ENCODE assay signal across 21 mouse cellular contexts in genomic region chr14:99294424-99294823, GRCm38 (mm10). TPM values are rescaled to one million over a fixed set of nuclear protein-coding genes. Genes with fewer than 3 reads are reported as not detected.
A peak's percentile ranks its signal among the peaks of the same experiment; 100 is the strongest.
DNase-seq lines count a peak whose midpoint lies in the region; TF ChIP-seq lines count a peak whose summit lies in the region.
"Had no signal": no experiment of that assay in that cellular context is flagged by ENCODE, and none has a peak within 500 bp of the region (broad histone marks: within the 10 kb centered on the region; RNA-seq: fewer than 3 reads in every experiment).

No protein-coding gene starts in this region.

- TF ChIP-seq CTCF in ES-Bruce4 (IDR thresholded peaks at IDR 0.05; ENCODE audit: low read depth, low read length) = no peak
- no peak for TF ChIP-seq CTCF in small intestine, adult 2 months (IDR thresholded peaks at IDR 0.05; ENCODE audit: extremely low read depth, insufficient read length, insufficient replicate concordance, low read depth, low read length)

- H3K9ac ChIP-seq in ES-Bruce4 (ENCODE audit: low read depth, poor library complexity, severe bottlenecking) = no peak overlapping the region
- H3K9ac ChIP-seq: embryonic facial prominence, embryonic 12.5 days; forebrain, embryonic 13.5 days; forebrain, embryonic 15.5 days; forebrain, postnatal 0 days had no signal

- peak; percentile 84 for DNase-seq in heart, adult 11 months
- no peak for DNase-seq in heart, embryonic 10.5 days (ENCODE audit: low spot score)
- DNase-seq in thymus, adult 18-20 months = no peak
- DNase-seq: adrenal gland, adult 8-10 months; adrenal gland, postnatal 14 days; adrenal gland, postnatal 36 days; B cell, adult 2 months; cerebellum, adult 11-12 months; cerebellum, adult 2 months; cerebellum, adult 9-10 months; cerebellum, postnatal 10 days; cerebellum, postnatal 25 days; forebrain, postnatal 0 days had no signal

- H3K36me3 ChIP-seq in heart, embryonic 10.5 days = no peaks in the 10 kb centered on the region
- H3K36me3 ChIP-seq in ES-Bruce4 (ENCODE audit: control insufficient read depth, insufficient read depth, low read length, poor library complexity, severe bottlenecking) = no peaks in the 10 kb centered on the region
- H3K36me3 ChIP-seq in small intestine, adult 2 months (ENCODE audit: control insufficient read depth, insufficient read depth, low read length) = peaks cover 2% of the 10 kb centered on the region; the same call in 1 of the 2 replicates
- H3K36me3 ChIP-seq: embryonic facial prominence, embryonic 10.5 days; embryonic facial prominence, embryonic 12.5 days; forebrain, embryonic 15.5 days had no signal

- H3K4me3 ChIP-seq in heart, embryonic 10.5 days = no peak overlapping the region
- no peak overlapping the region for H3K4me3 ChIP-seq in ES-Bruce4 (ENCODE audit: low read depth, low read length)
- H3K4me3 ChIP-seq in small intestine, adult 2 months (ENCODE audit: low read depth, low read length) = no peak overlapping the region
- H3K4me3 ChIP-seq: embryonic facial prominence, embryonic 10.5 days; embryonic facial prominence, embryonic 12.5 days; forebrain, embryonic 13.5 days; forebrain, embryonic 15.5 days had no signal

- H3K27me3 ChIP-seq in heart, embryonic 10.5 days (ENCODE audit: insufficient read depth, poor library complexity, severe bottlenecking) = peaks cover 15% of the 10 kb centered on the region
- no peaks in the 10 kb centered on the region for H3K27me3 ChIP-seq in ES-Bruce4 (ENCODE audit: control insufficient read depth, insufficient read depth, low read length, poor library complexity, severe bottlenecking)
- H3K27me3 ChIP-seq in small intestine, adult 2 months (ENCODE audit: control insufficient read depth, insufficient read depth, low read length) = no peaks in the 10 kb centered on the region
- H3K27me3 ChIP-seq: CH12.LX; forebrain, embryonic 15.5 days had no signal

- no peak overlapping the region for H3K27ac ChIP-seq in heart, embryonic 10.5 days
- H3K27ac ChIP-seq in ES-Bruce4 (ENCODE audit: insufficient read depth, low read length) = no peak overlapping the region
- peak overlapping the region; percentile 11; the same call in 1 of the 2 replicates for H3K27ac ChIP-seq in small intestine, adult 2 months (ENCODE audit: insufficient read depth, low read depth, low read length)
- H3K27ac ChIP-seq: embryonic facial prominence, embryonic 10.5 days; embryonic facial prominence, embryonic 12.5 days; forebrain, embryonic 13.5 days; forebrain, embryonic 15.5 days had no signal

- TF ChIP-seq EP300 in ES-Bruce4 (IDR thresholded peaks at IDR 0.05; ENCODE audit: insufficient read depth, low read depth, low read length) = peak; percentile 59

- WGBS in heart, embryonic 10.5 days = 83% methylated on average over 8 of the region's 8 CpGs
- WGBS in small intestine, adult 2 months = 42% methylated on average over 8 of the region's 8 CpGs

- H3K4me1 ChIP-seq in heart, embryonic 10.5 days = peaks cover 15% of the 10 kb centered on the region
- H3K4me1 ChIP-seq in ES-Bruce4 (ENCODE audit: control insufficient read depth, insufficient read depth, low read length) = peaks cover 2% of the 10 kb centered on the region
- no peaks in the 10 kb centered on the region; the same call in 1 of the 2 replicates for H3K4me1 ChIP-seq in small intestine, adult 2 months (ENCODE audit: control insufficient read depth, insufficient read depth, insufficient read length, low read length)

- TF ChIP-seq POLR2A in ES-Bruce4 (IDR thresholded peaks at IDR 0.05; ENCODE audit: insufficient read depth, low read length) = no peak
- TF ChIP-seq POLR2A in small intestine, adult 2 months (IDR thresholded peaks at IDR 0.05; ENCODE audit: low read depth, low read length) = no peak

- no peaks in the 10 kb centered on the region for H3K9me3 ChIP-seq in heart, embryonic 10.5 days
- no peaks in the 10 kb centered on the region for H3K9me3 ChIP-seq in ES-Bruce4 (replicated peaks; ENCODE audit: control insufficient read depth, insufficient read depth, low read length, poor library complexity, severe bottlenecking)
- H3K9me3 ChIP-seq: embryonic facial prominence, embryonic 10.5 days; embryonic facial prominence, embryonic 12.5 days; forebrain, embryonic 13.5 days; forebrain, embryonic 15.5 days had no signal

RNA-seq across cellular contexts. Expression of gene Klf5, which starts 4.1 kb away (rescaled TPM):
- polyA plus RNA-seq in heart, embryonic 10.5 days (2016; fragmentation: Nextera tagmentation; extraction: Ambion mirVana) = 1.4 and 2.6 TPM in 2 replicates
- polyA plus RNA-seq in ES-Bruce4 (2011; ENCODE audit: insufficient read depth, insufficient read length, low read depth, missing spikeins) = 122 and 125 TPM in 2 replicates
- polyA plus RNA-seq in small intestine, adult 2 months (2012; rRNA removed) = 77.7 and 232 TPM in 2 replicates
- polyA plus RNA-seq: activated CD4-positive, CD25-positive, alpha-beta regulatory T cell, adult 4 months had no signal

Comparison
In these comparisons a context has a peak if more than half of its experiments do, and no peak if none do; other contexts are left out.
1. RNA of gene Klf5, which starts 4.1 kb away (polyA plus RNA-seq): 77.7 to 232 TPM in small intestine, adult 2 months and 122 to 125 TPM in ES-Bruce4; 1.4 to 2.6 TPM in heart, embryonic 10.5 days; every median in the first group is over 10 times any median in the second.